Mouse (Mus musculus) erythroblast, embryonic 14.5 days (primary cell): ENCODE results near the gene Prkcsh.

Experiments
- GATA1 ChIP-seq: IDR thresholded peaks from 2 replicates; pipeline ENCODE4 v1.6.1; 2012; ENCODE audit warnings: low read length, inconsistent platforms, mixed read lengths
- TAL1 ChIP-seq: IDR thresholded peaks from 3 replicates; pipeline ENCODE4 v1.6.1; 2012; ENCODE audit warnings: low read length, inconsistent platforms, mixed read lengths

DNA sequence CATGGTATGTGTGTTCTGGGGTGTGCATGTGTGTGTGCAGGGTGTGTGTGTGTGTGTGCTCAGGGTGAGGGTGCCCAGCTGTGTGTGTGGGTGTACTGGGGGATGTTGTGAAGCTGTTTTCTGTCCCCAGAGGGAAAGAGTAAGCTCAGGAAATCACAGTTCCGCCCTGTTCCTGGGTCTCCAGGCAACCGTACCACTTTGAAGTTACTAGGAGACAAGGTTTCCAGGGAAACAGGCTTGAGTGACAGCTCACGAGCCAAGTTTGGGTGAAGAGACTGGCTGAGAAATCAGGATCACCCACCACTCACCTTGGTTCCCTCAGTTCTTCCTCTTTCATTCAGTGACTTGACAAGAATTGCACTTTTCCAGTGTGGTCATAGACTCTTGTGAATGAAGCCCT, 49.0 kb upstream of the Prkcsh start:
- no peak for TF ChIP-seq GATA1
- TF ChIP-seq TAL1 = no peak
